ENCODE assay signal across 11 mouse cellular contexts in the genomic region with DNA sequence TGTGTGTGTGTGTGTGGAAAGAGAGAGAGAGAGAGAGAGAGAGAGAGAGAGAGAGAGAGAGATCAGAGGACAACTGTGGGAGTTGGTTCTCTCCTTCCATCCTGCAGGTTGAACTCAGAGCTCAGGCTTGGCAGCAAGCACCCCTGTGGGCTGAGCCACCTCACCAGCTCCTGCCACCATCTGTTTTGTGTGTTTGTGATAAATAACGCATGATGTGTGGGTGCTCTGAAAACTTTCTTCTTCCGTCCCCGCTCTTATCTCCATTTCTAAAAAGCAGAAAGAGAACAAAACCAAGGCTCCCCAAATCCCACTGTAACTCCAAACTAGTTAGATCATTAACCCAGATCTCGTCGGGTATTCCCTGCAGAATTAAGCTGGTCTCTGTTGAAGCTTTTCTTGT. TPM values are rescaled to one million over a fixed set of nuclear protein-coding genes. Genes with fewer than 3 reads are reported as not detected.
DNase-seq lines count a peak whose midpoint lies in the region; ATAC-seq lines count a peak whose summit lies in the region.
"Had no signal": no experiment of that assay in that cellular context is flagged by ENCODE, and none has a peak within 500 bp of the region (broad histone marks: within the 10 kb centered on the region; RNA-seq: fewer than 3 reads in every experiment).

No protein-coding gene starts in this region.

- H3K9ac ChIP-seq in hindbrain, embryonic 12.5 days = no peak overlapping the region
- no peak overlapping the region for H3K9ac ChIP-seq in hindbrain, embryonic 11.5 days (ENCODE audit: low read depth, low read length)
- H3K9ac ChIP-seq in forebrain, embryonic 13.5 days = no peak overlapping the region
- H3K9ac ChIP-seq: embryonic facial prominence, embryonic 15.5 days; limb, embryonic 13.5 days had no signal

- 0 out of 2 replicates have a peak overlapping the region, but pooled peaks have one; percentile 5 for H3K4me2 ChIP-seq in hindbrain, embryonic 12.5 days (replicated peaks)
- H3K4me2 ChIP-seq in hindbrain, embryonic 11.5 days (replicated peaks; ENCODE audit: low read depth, low read length) = no peak overlapping the region
- H3K4me2 ChIP-seq in forebrain, embryonic 13.5 days = no peak overlapping the region
- H3K4me2 ChIP-seq: embryonic facial prominence, embryonic 15.5 days; limb, embryonic 13.5 days had no signal

- no peak overlapping the region for H3K4me3 ChIP-seq in hindbrain, embryonic 12.5 days
- H3K4me3 ChIP-seq in hindbrain, embryonic 11.5 days (ENCODE audit: low read depth, low read length) = no peak overlapping the region
- H3K4me3 ChIP-seq in forebrain, embryonic 13.5 days = no peak overlapping the region
- H3K4me3 ChIP-seq: embryonic facial prominence, embryonic 15.5 days; limb, embryonic 13.5 days had no signal

- DNase-seq in hindbrain, embryonic 11.5 days (ENCODE audit: low spot score) = no peak
- peak; percentile 67 for DNase-seq in MEL-GATA-1-ER (ENCODE audit: extremely low read depth, low read depth)
- DNase-seq in cerebellum, postnatal 36 days = peak; percentile 34 to 46
- DNase-seq in urinary bladder, adult 18-20 months (ENCODE audit: low spot score in 2 of 2) = no peak
- no peak for DNase-seq in gastrocnemius, postnatal 4 days (ENCODE audit: low spot score in 2 of 2)
- DNase-seq: retina, postnatal 1 day had no signal

- H3K27me3 ChIP-seq in hindbrain, embryonic 12.5 days = peaks cover 19% of the 10 kb centered on the region
- H3K27me3 ChIP-seq in hindbrain, embryonic 11.5 days (ENCODE audit: control insufficient read depth, insufficient read depth, low read length) = peaks cover 6% of the 10 kb centered on the region
- H3K27me3 ChIP-seq in forebrain, embryonic 13.5 days = peaks cover 23% of the 10 kb centered on the region

- H3K36me3 ChIP-seq in hindbrain, embryonic 12.5 days = no peaks in the 10 kb centered on the region
- H3K36me3 ChIP-seq in hindbrain, embryonic 11.5 days (ENCODE audit: control insufficient read depth, insufficient read depth, low read length) = no peaks in the 10 kb centered on the region
- no peaks in the 10 kb centered on the region for H3K36me3 ChIP-seq in forebrain, embryonic 13.5 days (ENCODE audit: poor library complexity, severe bottlenecking)
- H3K36me3 ChIP-seq: embryonic facial prominence, embryonic 15.5 days; limb, embryonic 13.5 days had no signal

- WGBS in hindbrain, embryonic 12.5 days = 74% methylated on average over 5 of the region's 5 CpGs
- 65% methylated on average over 5 of the region's 5 CpGs for WGBS in hindbrain, embryonic 11.5 days
- 62% methylated on average over 5 of the region's 5 CpGs for WGBS in forebrain, embryonic 13.5 days

- peaks cover 32% of the 10 kb centered on the region for H3K4me1 ChIP-seq in hindbrain, embryonic 12.5 days
- H3K4me1 ChIP-seq in hindbrain, embryonic 11.5 days (replicated peaks; ENCODE audit: control insufficient read depth, insufficient read depth, low read length) = peaks cover 5% of the 10 kb centered on the region; the same call in 1 of the 2 replicates
- peaks cover 33% of the 10 kb centered on the region for H3K4me1 ChIP-seq in forebrain, embryonic 13.5 days

- no peak for ATAC-seq in hindbrain, embryonic 12.5 days (ENCODE audit: low FRiP score)
- no peak for ATAC-seq in hindbrain, embryonic 11.5 days (ENCODE audit: low FRiP score)
- ATAC-seq in megakaryocyte progenitor cell, adult 5-6 weeks (replicated peaks; ENCODE audit: poor library complexity) = peak; percentile 33
- ATAC-seq in forebrain, embryonic 13.5 days = no peak

- no peaks in the 10 kb centered on the region for H3K9me3 ChIP-seq in hindbrain, embryonic 12.5 days (replicated peaks)
- H3K9me3 ChIP-seq in hindbrain, embryonic 11.5 days (ENCODE audit: control insufficient read depth, low read length) = no peaks in the 10 kb centered on the region
- H3K9me3 ChIP-seq in forebrain, embryonic 13.5 days (replicated peaks) = no peaks in the 10 kb centered on the region
- H3K9me3 ChIP-seq: embryonic facial prominence, embryonic 15.5 days; limb, embryonic 13.5 days had no signal

- H3K27ac ChIP-seq in hindbrain, embryonic 12.5 days = no peak overlapping the region
- no peak overlapping the region for H3K27ac ChIP-seq in hindbrain, embryonic 11.5 days (ENCODE audit: low read depth, low read length)
- H3K27ac ChIP-seq in forebrain, embryonic 13.5 days = no peak overlapping the region
- H3K27ac ChIP-seq: embryonic facial prominence, embryonic 15.5 days; limb, embryonic 13.5 days had no signal

RNA-seq across cellular contexts. Expression of gene Cnnm2, which starts 4.7 kb away (rescaled TPM):
- 6.9 and 7.2 TPM in 2 replicates for polyA plus RNA-seq in hindbrain, embryonic 12.5 days (2016; fragmentation: Nextera tagmentation; extraction: Ambion mirVana)
- polyA plus RNA-seq in hindbrain, embryonic 11.5 days (2014; fragmentation: Nextera tagmentation; extraction: Ambion mirVana) = 3.7 and 4.6 TPM in 2 replicates
- 6.4 and 8.0 TPM in 2 replicates for total RNA-seq in megakaryocyte progenitor cell, adult 5-6 weeks (2015)
- 5.5 and 5.8 TPM in 2 replicates for total RNA-seq in megakaryocyte progenitor cell, adult 5-6 weeks (2017)
- total RNA-seq in gastrocnemius, postnatal 4 days (2021) = 1 to 10 TPM; 5.9 to 6.5 TPM
- polyA plus RNA-seq in forebrain, embryonic 13.5 days (2015; fragmentation: Nextera tagmentation; extraction: Ambion mirVana) = 2.3 and 3.0 TPM in 2 replicates

RNA-seq across cellular contexts. Expression of gene As3mt, which starts 58.9 kb away (rescaled TPM):
- 31.1 and 32.0 TPM in 2 replicates for polyA plus RNA-seq in hindbrain, embryonic 12.5 days (2016; fragmentation: Nextera tagmentation; extraction: Ambion mirVana)
- polyA plus RNA-seq in hindbrain, embryonic 11.5 days (2014; fragmentation: Nextera tagmentation; extraction: Ambion mirVana) = 30.2 and 31.6 TPM in 2 replicates
- total RNA-seq in megakaryocyte progenitor cell, adult 5-6 weeks (2015) = 31.2 and 43.3 TPM in 2 replicates
- 54.4 and 65.8 TPM in 2 replicates for total RNA-seq in megakaryocyte progenitor cell, adult 5-6 weeks (2017)
- 10 to 100 TPM; 51.0 to 56.2 TPM for total RNA-seq in gastrocnemius, postnatal 4 days (2021)
- polyA plus RNA-seq in forebrain, embryonic 13.5 days (2015; fragmentation: Nextera tagmentation; extraction: Ambion mirVana) = 16.6 and 18.0 TPM in 2 replicates

Comparison
In these comparisons a context has a peak if more than half of its experiments do, and no peak if none do; other contexts are left out.
1. DNase-seq: peak in MEL-GATA-1-ER (single experiment) and cerebellum, postnatal 36 days (2 of 2); none in hindbrain, embryonic 11.5 days (single experiment), urinary bladder, adult 18-20 months (0 of 2) and gastrocnemius, postnatal 4 days (0 of 2).